ENCODE assay signal across 22 mouse cellular contexts in the genomic region with DNA sequence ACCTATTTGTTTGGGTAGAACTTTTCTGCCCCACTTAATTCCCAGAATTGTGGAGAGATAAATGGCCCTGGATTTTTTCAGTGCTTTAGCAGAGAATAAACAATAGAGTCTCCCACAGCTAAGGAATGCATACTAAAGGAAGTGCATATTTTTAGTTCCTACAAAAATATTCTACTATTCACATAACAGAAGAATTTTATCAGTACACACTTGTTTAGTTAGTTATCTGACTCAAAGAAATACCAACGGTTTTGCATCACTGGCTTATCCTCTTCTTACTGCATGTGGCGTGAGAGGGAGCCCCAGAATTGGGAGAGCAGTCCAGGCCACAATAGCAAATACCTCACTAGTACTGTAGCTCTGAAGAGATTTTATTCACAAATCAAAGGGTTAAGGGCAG.
DNase-seq lines count a peak whose midpoint lies in the region; ATAC-seq and TF ChIP-seq lines count a peak whose summit lies in the region.
"Had no signal": no experiment of that assay in that cellular context is flagged by ENCODE, and none has a peak within 500 bp of the region (broad histone marks: within the 10 kb centered on the region; RNA-seq: fewer than 3 reads in every experiment).

No protein-coding gene starts in this region.

- H3K36me3 ChIP-seq in liver, embryonic 12.5 days: no peaks in the 10 kb centered on the region
- H3K36me3 ChIP-seq in MEL (ENCODE audit: control insufficient read depth in 1 of 2, insufficient read depth in 2 of 2, low read length in 2 of 2): peaks cover 0 to 15% of the 10 kb centered on the region in 2 experiments; a peak in 2 of 4 replicates
- no peaks in the 10 kb centered on the region for H3K36me3 ChIP-seq in liver, postnatal 0 days (replicated peaks; ENCODE audit: insufficient read depth, low read length)
- H3K36me3 ChIP-seq: forebrain, embryonic 15.5 days; hindbrain, embryonic 10.5 days; limb, embryonic 12.5 days had no signal

- no peak overlapping the region for H3K9ac ChIP-seq in liver, embryonic 12.5 days
- H3K9ac ChIP-seq in MEL (ENCODE audit: control insufficient read depth, low read depth, low read length, poor library complexity, severe bottlenecking): no peak overlapping the region
- no peak overlapping the region for H3K9ac ChIP-seq in liver, postnatal 0 days (replicated peaks)
- H3K9ac ChIP-seq: forebrain, embryonic 15.5 days; limb, embryonic 12.5 days had no signal

- TF ChIP-seq RAD21 in MEL (IDR thresholded peaks at IDR 0.05; ENCODE audit: low read depth, low read length): no peak

- H3K27ac ChIP-seq in liver, embryonic 12.5 days: peak overlapping the region; percentile 8; the same call in 1 of the 2 replicates
- H3K27ac ChIP-seq in MEL (ENCODE audit: control insufficient read depth, low read depth, low read length): peak overlapping the region; percentile 64
- H3K27ac ChIP-seq in liver, postnatal 0 days (ENCODE audit: low read depth): no peak overlapping the region
- H3K27ac ChIP-seq: forebrain, embryonic 15.5 days; hindbrain, embryonic 10.5 days; hindbrain, postnatal 0 days; limb, embryonic 12.5 days had no signal

- H3K79me2 ChIP-seq in MEL (ENCODE audit: control insufficient read depth, insufficient read depth, low read length, poor library complexity): no peaks in the 10 kb centered on the region

- DNase-seq in liver (no peak), 3T3-L1 (ENCODE audit: low read depth, low spot score) (peak; percentile 49), MEL (ENCODE audit: low read depth, low spot score) (peak; percentile 58)
- no peak for DNase-seq in liver, postnatal 0 days
- no peak for DNase-seq in gastrocnemius, adult 18-20 months (ENCODE audit: low spot score)
- DNase-seq in layer of hippocampus, adult 9-10 months (ENCODE audit: low spot score): no peak
- DNase-seq: adrenal gland, postnatal 25 days; cerebellum, adult 9-10 months; gastrocnemius, postnatal 10 days; kidney, adult 9 months; kidney, postnatal 25 days; lung, adult 2 months; midbrain, embryonic 14.5 days; retina, postnatal 1 day; thymus, postnatal 14 days had no signal

- TF ChIP-seq EP300 in MEL (IDR thresholded peaks at IDR 0.05; ENCODE audit: low read depth in 1 of 2, low read length in 2 of 2): peak; percentile 92 to 95
- peak; percentile 65 for TF ChIP-seq EP300 in liver, postnatal 0 days (IDR thresholded peaks at IDR 0.05; ENCODE audit: low read depth)

- no peak for TF ChIP-seq CTCF in MEL (IDR thresholded peaks at IDR 0.05 in 2 of 3, conservative IDR thresholded peaks at IDR 0.05 in 1 of 3; ENCODE audit: control insufficient read depth in 1 of 3, insufficient read depth in 1 of 3, low read depth in 2 of 3, low read length in 3 of 3, poor library complexity in 1 of 3, severe bottlenecking in 1 of 3)
- TF ChIP-seq CTCF in liver, postnatal 0 days (IDR thresholded peaks at IDR 0.05; ENCODE audit: low read depth): no peak

- ATAC-seq in liver, embryonic 12.5 days: no peak
- ATAC-seq in liver, postnatal 0 days: no peak
- ATAC-seq: forebrain, embryonic 15.5 days; hindbrain, postnatal 0 days; intestine, embryonic 16.5 days had no signal

- 37% methylated on average over 2 of the region's 2 CpGs for WGBS in liver, embryonic 12.5 days (ENCODE audit: insufficient replicate concordance)
- 44% methylated on average over 2 of the region's 2 CpGs for WGBS in liver, postnatal 0 days (ENCODE audit: insufficient replicate concordance)

- no peak overlapping the region for H3K4me2 ChIP-seq in liver, embryonic 12.5 days
- H3K4me2 ChIP-seq in liver, postnatal 0 days (ENCODE audit: low read depth, low read length): no peak overlapping the region
- H3K4me2 ChIP-seq: forebrain, embryonic 15.5 days; limb, embryonic 12.5 days had no signal

- 0 out of 2 replicates have a peak, but pooled peaks cover 4% of the 10 kb centered on the region for H3K4me1 ChIP-seq in liver, embryonic 12.5 days
- peaks cover 6 to 8% of the 10 kb centered on the region in 2 experiments for H3K4me1 ChIP-seq in MEL (ENCODE audit: control insufficient read depth in 1 of 2, insufficient read depth in 2 of 2, low read length in 2 of 2)
- peaks cover 4% of the 10 kb centered on the region; the same call in 1 of the 2 replicates for H3K4me1 ChIP-seq in liver, postnatal 0 days (ENCODE audit: insufficient read depth)
- H3K4me1 ChIP-seq: hindbrain, embryonic 10.5 days; limb, embryonic 12.5 days had no signal

- no peaks in the 10 kb centered on the region for H3K9me3 ChIP-seq in liver, embryonic 12.5 days (replicated peaks)
- H3K9me3 ChIP-seq in MEL (replicated peaks; ENCODE audit: insufficient read depth, low read length): no peaks in the 10 kb centered on the region
- H3K9me3 ChIP-seq in liver, postnatal 0 days (ENCODE audit: low read length): no peaks in the 10 kb centered on the region
- H3K9me3 ChIP-seq: forebrain, embryonic 15.5 days; hindbrain, embryonic 10.5 days; limb, embryonic 12.5 days; megakaryocyte, embryonic 14.5 days had no signal

- no peaks in the 10 kb centered on the region for H3K27me3 ChIP-seq in liver, embryonic 12.5 days (replicated peaks)
- H3K27me3 ChIP-seq in MEL (ENCODE audit: control insufficient read depth in 1 of 2, insufficient read depth in 2 of 2, low read length in 2 of 2): no peaks in the 10 kb centered on the region
- no peaks in the 10 kb centered on the region for H3K27me3 ChIP-seq in liver, postnatal 0 days (ENCODE audit: insufficient read depth, low read length)
- H3K27me3 ChIP-seq: forebrain, embryonic 15.5 days; limb, embryonic 12.5 days had no signal

- no peak for TF ChIP-seq POLR2A in MEL (IDR thresholded peaks at IDR 0.05; ENCODE audit: control insufficient read depth in 1 of 2, insufficient read depth in 1 of 2, low read depth in 1 of 2, low read length in 2 of 2, poor library complexity in 1 of 2)

- no peak overlapping the region for H3K4me3 ChIP-seq in liver, embryonic 12.5 days
- no peak overlapping the region for H3K4me3 ChIP-seq in MEL (ENCODE audit: control insufficient read depth in 1 of 2, insufficient read depth in 1 of 2, low read depth in 2 of 2, low read length in 2 of 2)
- H3K4me3 ChIP-seq in liver, postnatal 0 days (ENCODE audit: low read depth, low read length): no peak overlapping the region
- H3K4me3 ChIP-seq: forebrain, embryonic 15.5 days; hindbrain, embryonic 10.5 days; limb, embryonic 12.5 days; megakaryocyte, embryonic 14.5 days had no signal

TF ChIP-seq in MEL, 35 proteins besides CTCF, POLR2A, EP300 and RAD21 (continues in another document):
- TF ChIP-seq BHLHE40 (IDR thresholded peaks at IDR 0.05; ENCODE audit: borderline replicate concordance, low read depth, low read length) (no peak), GABPA (IDR thresholded peaks at IDR 0.05; ENCODE audit: low read depth, low read length) (no peak), HCFC1 (IDR thresholded peaks at IDR 0.05; ENCODE audit: low read depth, low read length) (no peak), POLR2AphosphoS2 (IDR thresholded peaks at IDR 0.05; ENCODE audit: low read length) (no peak), MAZ (IDR thresholded peaks at IDR 0.05; ENCODE audit: low read depth, low read length) (no peak), ZC3H11A (IDR thresholded peaks at IDR 0.05; ENCODE audit: low read depth, low read length) (no peak), POLR2AphosphoS5 (IDR thresholded peaks at IDR 0.05; ENCODE audit: borderline replicate concordance, low read depth, low read length) (no peak), KAT2A (conservative IDR thresholded peaks at IDR 0.05; ENCODE audit: low read depth, low read length) (no peak), MXI1 (IDR thresholded peaks at IDR 0.05; ENCODE audit: low read depth, low read length) (no peak), MAFK (IDR thresholded peaks at IDR 0.05; ENCODE audit: borderline replicate concordance, low read depth, low read length) (no peak), ZKSCAN1 (IDR thresholded peaks at IDR 0.05; ENCODE audit: low read depth, low read length) (no peak), ELF1 (IDR thresholded peaks at IDR 0.05; ENCODE audit: low read depth, low read length) (no peak), NRF1 (IDR thresholded peaks at IDR 0.05; ENCODE audit: insufficient read depth, low read depth, low read length, poor library complexity, severe bottlenecking) (no peak), MAX (IDR thresholded peaks at IDR 0.05; ENCODE audit: low read length) (no peak), ZNF384 (IDR thresholded peaks at IDR 0.05; ENCODE audit: low read depth, low read length) (no peak), TCF12 (IDR thresholded peaks at IDR 0.05; ENCODE audit: low read depth, low read length) (peak; percentile 89), SIN3A (IDR thresholded peaks at IDR 0.05; ENCODE audit: low read length) (no peak; the same call in 1 of the 2 replicates), CHD2 (IDR thresholded peaks at IDR 0.05; ENCODE audit: low read length) (no peak), ZMIZ1 (IDR thresholded peaks at IDR 0.05; ENCODE audit: low read depth, low read length) (no peak), TBP (IDR thresholded peaks at IDR 0.05; ENCODE audit: low read depth, low read length) (no peak), NELFE (IDR thresholded peaks at IDR 0.05; ENCODE audit: low read depth, low read length) (no peak), USF1 (IDR thresholded peaks at IDR 0.05; ENCODE audit: low read depth, low read length) (no peak), RCOR1 (IDR thresholded peaks at IDR 0.05; ENCODE audit: low read depth, low read length) (peak; percentile 57; the same call in 1 of the 2 replicates), E2F4 (IDR thresholded peaks at IDR 0.05; ENCODE audit: borderline replicate concordance, low read depth, low read length) (no peak), UBTF (IDR thresholded peaks at IDR 0.05; ENCODE audit: borderline replicate concordance, insufficient read depth, low read depth, low read length) (no peak), CHD1 (IDR thresholded peaks at IDR 0.05; ENCODE audit: low read depth, low read length) (no peak), MEF2A (IDR thresholded peaks at IDR 0.05; ENCODE audit: extremely low read depth, insufficient replicate concordance, low read depth, low read length, poor library complexity, severe bottlenecking) (peak; percentile 66; the same call in 1 of the 2 replicates), GATA1 (IDR thresholded peaks at IDR 0.05; ENCODE audit: low read depth, low read length) (peak; percentile 82), MYC (IDR thresholded peaks at IDR 0.05; ENCODE audit: low read depth, low read length) (peak; percentile 65; the same call in 1 of the 2 replicates), TAL1 (IDR thresholded peaks at IDR 0.05; ENCODE audit: low read length) (no peak), MYB (IDR thresholded peaks at IDR 0.05; ENCODE audit: low read depth, low read length) (peak; percentile 86), USF2 (IDR thresholded peaks at IDR 0.05; ENCODE audit: borderline replicate concordance in 1 of 2, insufficient read depth in 1 of 2, low read depth in 1 of 2, low read length in 2 of 2) (no peak), JUND (IDR thresholded peaks at IDR 0.05; ENCODE audit: low read depth, low read length) (no peak), ETS1 (IDR thresholded peaks at IDR 0.05; ENCODE audit: low read depth, low read length) (peak; percentile 65)

Comparison
In these comparisons a context has a peak if more than half of its experiments do, and no peak if none do; other contexts are left out.
1. DNase-seq: peak in 3T3-L1 (single experiment) and MEL (single experiment); none in liver (single experiment), liver, postnatal 0 days (single experiment), gastrocnemius, adult 18-20 months (single experiment) and layer of hippocampus, adult 9-10 months (single experiment).